Mouse (Mus musculus): ENCODE measurements around the gene Rcl1.

- TF ChIP-seq ZC3H11A (IDR thresholded peaks at IDR 0.05; ENCODE audit: borderline replicate concordance, low read depth, low read length) (no peak), MAFK (IDR thresholded peaks at IDR 0.05; ENCODE audit: insufficient read depth, low read depth, low read length) (no peak)
Observed at GRCm38 (mm10) chr19:29167938-29168337, 66.8 kb downstream of the Rcl1 start.
